In the genomic region with DNA sequence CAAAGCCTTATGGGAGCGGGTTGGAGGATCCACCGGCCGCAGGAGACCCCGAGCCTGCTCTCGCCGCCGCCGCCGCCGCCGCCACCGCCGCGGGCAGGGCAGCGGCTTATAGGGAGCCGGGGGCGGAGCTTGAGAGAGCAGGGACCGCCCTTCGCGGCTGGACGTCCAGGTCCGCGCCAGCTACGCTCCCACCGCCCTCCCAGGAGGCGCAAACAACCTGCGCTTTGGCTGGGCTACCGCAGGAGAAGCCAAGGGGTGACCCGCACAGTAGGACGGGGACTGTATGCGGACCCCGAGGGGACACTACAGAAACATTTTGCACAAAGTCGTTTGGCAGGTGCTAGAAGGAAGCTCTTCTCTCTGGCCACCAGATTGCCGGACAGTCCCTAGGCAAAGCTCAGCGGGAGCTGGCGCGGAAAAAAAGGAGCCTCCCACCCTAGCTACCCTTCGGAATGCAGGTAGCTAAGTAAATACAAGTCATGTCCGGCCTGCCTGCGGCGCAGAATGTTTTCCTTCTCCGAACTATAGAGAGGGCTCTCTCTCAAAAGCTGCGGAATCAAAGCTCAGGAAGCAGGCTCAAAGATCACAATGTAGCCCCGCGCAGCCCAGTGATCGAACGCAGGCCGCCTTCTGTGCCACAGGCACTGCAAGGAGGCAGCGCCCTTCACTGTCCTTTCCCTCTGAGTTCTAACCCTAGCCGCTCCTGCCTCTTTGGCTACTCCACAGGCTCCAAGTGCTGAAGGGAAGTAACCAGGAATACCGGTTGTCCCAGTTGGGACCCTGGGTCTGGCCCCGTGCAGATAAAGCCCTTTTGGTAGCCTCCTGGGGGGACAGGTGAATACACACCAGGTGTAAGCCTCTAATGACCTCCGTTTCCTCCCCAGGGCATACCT, we compare ENCODE assay signal across 8 mouse cellular contexts. TPM values are rescaled to one million over a fixed set of nuclear protein-coding genes. Genes with fewer than 3 reads are reported as not detected.
DNase-seq lines count a peak whose midpoint lies in the region; ATAC-seq lines count a peak whose summit lies in the region.

No protein-coding gene starts in this region.

- peaks cover 35% of the 10 kb centered on the region for H3K27me3 ChIP-seq in hindbrain, embryonic 10.5 days (ENCODE audit: insufficient read depth, poor library complexity, severe bottlenecking)

- H3K4me1 ChIP-seq in hindbrain, embryonic 10.5 days (replicated peaks), result peaks cover 8% of the 10 kb centered on the region; the same call in 1 of the 2 replicates

- no peaks in the 10 kb centered on the region for H3K9me3 ChIP-seq in hindbrain, embryonic 10.5 days

- peak overlapping the region; percentile 69 for H3K4me3 ChIP-seq in hindbrain, embryonic 10.5 days

- DNase-seq in ZHBTc4 (ENCODE audit: low read depth, low spot score), result peak; percentile 84
- DNase-seq in cerebellum, postnatal 10 days, result peak; percentile 83 to 88
- DNase-seq in frontal cortex, adult 2 months (ENCODE audit: extremely low spot score in 1 of 2, low spot score in 1 of 2), result peak; percentile 28 to 74
- DNase-seq in hindbrain, embryonic 10.5 days (ENCODE audit: low spot score), result peak; percentile 81
- DNase-seq in layer of hippocampus, postnatal 25 days (ENCODE audit: extremely low spot score in 1 of 2, low spot score in 1 of 2), result peak; percentile 36 to 45
- DNase-seq in lung, postnatal 25 days (ENCODE audit: low spot score), result peak; percentile 73
- DNase-seq in retina, postnatal 7 days (ENCODE audit: low read depth, low spot score), result peak; percentile 54

- WGBS in hindbrain, embryonic 10.5 days, result under 1% methylated on average over 53 of the region's 53 CpGs

- no peaks in the 10 kb centered on the region for H3K36me3 ChIP-seq in hindbrain, embryonic 10.5 days

- H3K27ac ChIP-seq in hindbrain, embryonic 10.5 days, result peak overlapping the region; percentile 79

- no peak for ATAC-seq in monocyte, adult 5-6 weeks (replicated peaks; ENCODE audit: insufficient number of reproducible peaks, low FRiP score, low TSS enrichment, poor library complexity, severe bottlenecking)

RNA-seq across cellular contexts. Expression of a gene that starts 0.6 kb away (rescaled TPM):
- 10.3 and 14.0 TPM in 2 replicates for polyA plus RNA-seq in frontal cortex, adult 2 months (2012; rRNA removed)
- 8.2 and 11.5 TPM in 2 replicates for polyA plus RNA-seq in hindbrain, embryonic 10.5 days (2016; fragmentation: Nextera tagmentation; extraction: Ambion mirVana)
- total RNA-seq in layer of hippocampus, postnatal 25 days (2021), result 10 to 100 TPM; 10.3 to 12.1 TPM
- total RNA-seq in monocyte, adult 5-6 weeks (2017), result 2.0 to 5.7 TPM in 2 of 3 replicates, not detected in the other

RNA-seq across cellular contexts. Expression of a gene that starts 35.7 kb away (rescaled TPM):
- not detected in 2 replicates for polyA plus RNA-seq in frontal cortex, adult 2 months (2012; rRNA removed)
- not detected in 2 replicates for polyA plus RNA-seq in hindbrain, embryonic 10.5 days (2016; fragmentation: Nextera tagmentation; extraction: Ambion mirVana)
- not detected for total RNA-seq in layer of hippocampus, postnatal 25 days (2021)
- not detected in 3 replicates for total RNA-seq in monocyte, adult 5-6 weeks (2017)
